Mouse (Mus musculus) myocyte (in vitro differentiated cells): Measurements from ENCODE around the gene Ly6g6d. TPM values are rescaled to one million over a fixed set of nuclear protein-coding genes. Genes with fewer than 3 reads are reported as not detected.

Experiments used
- H3K27me3 ChIP-seq: one replicate; pipeline ENCODE4 v1.6.1; 2011; ENCODE audit not compliant: control insufficient read depth, insufficient read depth, insufficient read length
- H3K36me3 ChIP-seq: one replicate; pipeline ENCODE4 v1.6.1; 2011; ENCODE audit not compliant: control insufficient read depth, insufficient read depth
- H3K4me2 ChIP-seq: one replicate; pipeline ENCODE4 v1.6.1; 2011; ENCODE audit warnings: low read depth, control low read depth
- H3K4me3 ChIP-seq: one replicate; pipeline ENCODE4 v1.5.1; 2011; ENCODE audit warnings: mild to moderate bottlenecking, control low read depth, moderate library complexity
- H3K79me2 ChIP-seq: one replicate; pipeline ENCODE4 v1.6.1; 2011; ENCODE audit not compliant: control insufficient read depth, insufficient read depth
- H3ac ChIP-seq: one replicate; pipeline ENCODE4 v1.6.1; 2011; ENCODE audit not compliant: control insufficient read depth, insufficient read length
- CEBPB ChIP-seq: IDR thresholded peaks from 2 replicates; pipeline ENCODE4 v1.6.1; 2011; ENCODE audit warnings: mild to moderate bottlenecking, moderate library complexity; ENCODE audit not compliant: poor library complexity, insufficient read depth, severe bottlenecking
- E2F4 ChIP-seq: IDR thresholded peaks from one replicate; pipeline ENCODE4 v1.6.1; 2011; ENCODE audit warnings: mild to moderate bottlenecking, control low read depth, moderate library complexity; ENCODE audit not compliant: insufficient read depth
- MAX ChIP-seq: IDR thresholded peaks from one replicate; pipeline ENCODE4 v1.6.1; 2011; ENCODE audit warnings: low read depth, mild to moderate bottlenecking, control low read depth
- MYOD1 ChIP-seq, 3 experiments: IDR thresholded peaks; one replicate each; pipeline ENCODE4 v1.6.1; 2011; ENCODE audit warnings: control low read depth in 2 of 3, low read depth in 2 of 3, mild to moderate bottlenecking in 2 of 3, moderate library complexity in 1 of 3; ENCODE audit not compliant: insufficient read length in 2 of 3, control insufficient read depth in 1 of 3
- MYOG ChIP-seq, 3 experiments: IDR thresholded peaks; one replicate each; pipeline ENCODE4 v1.6.1; 2011; ENCODE audit warnings: control low read depth in 2 of 3, low read depth in 2 of 3, mild to moderate bottlenecking in 2 of 3; ENCODE audit not compliant: insufficient read length in 2 of 3, control insufficient read depth in 1 of 3, insufficient read depth in 1 of 3
- POLR2A ChIP-seq: IDR thresholded peaks from one replicate; pipeline ENCODE4 v1.6.1; 2011; ENCODE audit warnings: low read depth, mild to moderate bottlenecking, control low read depth, moderate library complexity; ENCODE audit not compliant: insufficient read length
- POLR2AphosphoS2 ChIP-seq: IDR thresholded peaks from one replicate; pipeline ENCODE4 v1.6.1; 2011; ENCODE audit warnings: low read depth, control low read depth; ENCODE audit not compliant: insufficient read length
- REST ChIP-seq: IDR thresholded peaks from one replicate; pipeline ENCODE4 v1.6.1; 2011; ENCODE audit warnings: mild to moderate bottlenecking, control low read depth, moderate library complexity; ENCODE audit not compliant: insufficient read depth, insufficient read length
- SRF ChIP-seq: IDR thresholded peaks from one replicate; pipeline ENCODE4 v1.6.1; 2011; ENCODE audit warnings: low read depth; ENCODE audit not compliant: control insufficient read depth, insufficient read length
- TCF12 ChIP-seq: IDR thresholded peaks from one replicate; pipeline ENCODE4 v1.6.1; 2011; ENCODE audit warnings: mild to moderate bottlenecking, control low read depth; ENCODE audit not compliant: poor library complexity, insufficient read depth, severe bottlenecking
- TCF3 ChIP-seq: IDR thresholded peaks from one replicate; pipeline ENCODE4 v1.6.1; 2011; ENCODE audit warnings: low read depth, control low read depth; ENCODE audit not compliant: insufficient read length
- USF1 ChIP-seq: IDR thresholded peaks from one replicate; pipeline ENCODE4 v1.6.1; 2011; ENCODE audit warnings: low read depth, mild to moderate bottlenecking, control low read depth, moderate library complexity
- polyA plus RNA-seq: library from polyadenylated mRNA; unstranded; fragments of >200 nt; fragmentation: generic; extraction: Trizol; gene quantifications from one replicate; pipeline ENCODE4 v1.2.1, GENCODE M21; 2012; ENCODE audit warnings: missing spikeins

The Ly6g6d gene
- polyA plus RNA-seq, 1 experiment, result not detected

GRCm38 (mm10) chr17:35060737-35061297 is 17.0 kb downstream of the Ly6g6d start:
- H3ac ChIP-seq, result no peak overlapping the region
- H3K4me2 ChIP-seq, result no peak overlapping the region
- H3K36me3 ChIP-seq, result peaks cover 16% of the 10 kb centered on the region
- TF ChIP-seq MAX (no peak), E2F4 (no peak), USF1 (no peak), MYOD1 (IDR thresholded peaks at IDR 0.05; ENCODE audit: control insufficient read depth in 1 of 3, insufficient read length in 2 of 3, low read depth in 2 of 3) (no peak)
- no peak overlapping the region for H3K4me3 ChIP-seq
- no peaks in the 10 kb centered on the region for H3K27me3 ChIP-seq
- H3K79me2 ChIP-seq, result peaks cover 6% of the 10 kb centered on the region

- Histone ChIP-seq H3K4me2 (peak overlapping the region; percentile 72), H3ac (no peak overlapping the region)
- TF ChIP-seq MAX, result no peak
- TF ChIP-seq TCF3, result no peak
- no peak for TF ChIP-seq SRF
- TF ChIP-seq POLR2A, result no peak
- no peak for TF ChIP-seq REST
- TF ChIP-seq POLR2AphosphoS2, result no peak
- TF ChIP-seq E2F4, result no peak
- TF ChIP-seq USF1, result no peak
- TF ChIP-seq MYOD1 (IDR thresholded peaks at IDR 0.05; ENCODE audit: control insufficient read depth in 1 of 3, insufficient read length in 2 of 3, low read depth in 2 of 3), result no peak
- TF ChIP-seq CEBPB, result no peak
- no peak for TF ChIP-seq MYOG (IDR thresholded peaks at IDR 0.05; ENCODE audit: control insufficient read depth in 1 of 3, insufficient read depth in 1 of 3, insufficient read length in 2 of 3, low read depth in 2 of 3)
- no peak for TF ChIP-seq TCF12
Measured at GRCm38 (mm10) chr17:35060071-35060470, 17.8 kb downstream of the Ly6g6d start.

GRCm38 (mm10) chr17:35058911-35059892 is 18.7 kb downstream of the Ly6g6d start, which contains the start of gene Ddah2:
Ddah2 (plus strand) TSS chr17:35059035.
- Histone ChIP-seq H3K79me2 (peaks cover 11% of the 10 kb centered on the region), H3K4me2 (peak within 1 kb of the TSS; percentile 72), H3ac (peak within 1 kb of the TSS; percentile 11), H3K27me3 (no peaks in the 10 kb centered on the region), H3K36me3 (peaks cover 27% of the 10 kb centered on the region), H3K4me3 (peak within 1 kb of the TSS; percentile 65)
- TF ChIP-seq MYOG (IDR thresholded peaks at IDR 0.05; ENCODE audit: control insufficient read depth in 1 of 3, insufficient read depth in 1 of 3, insufficient read length in 2 of 3, low read depth in 2 of 3) (peak in 2 of 3 experiments; percentile 74 to 87), MYOD1 (IDR thresholded peaks at IDR 0.05; ENCODE audit: control insufficient read depth in 1 of 3, insufficient read length in 2 of 3, low read depth in 2 of 3) (peak in 2 of 3 experiments; percentile 71 to 86), USF1 (no peak), SRF (no peak), TCF3 (no peak), TCF12 (no peak), POLR2A (peak; percentile 82), REST (no peak), CEBPB (no peak), POLR2AphosphoS2 (peak; percentile 99), E2F4 (no peak), MAX (no peak)

More at GRCm38 (mm10) chr17:35060071-35060470, 17.8 kb downstream of the Ly6g6d start:
- Histone ChIP-seq H3K27me3 (no peaks in the 10 kb centered on the region), H3K79me2 (peaks cover 7% of the 10 kb centered on the region), H3K36me3 (peaks cover 21% of the 10 kb centered on the region), H3K4me3 (peak overlapping the region; percentile 65)

- H3K4me2 ChIP-seq, result peak overlapping the region; percentile 72
- H3ac ChIP-seq, result no peak overlapping the region
- TF ChIP-seq SRF (no peak), MYOD1 (IDR thresholded peaks at IDR 0.05; ENCODE audit: control insufficient read depth in 1 of 3, insufficient read length in 2 of 3, low read depth in 2 of 3) (no peak), POLR2AphosphoS2 (no peak), MYOG (IDR thresholded peaks at IDR 0.05; ENCODE audit: control insufficient read depth in 1 of 3, insufficient read depth in 1 of 3, insufficient read length in 2 of 3, low read depth in 2 of 3) (no peak), CEBPB (no peak)
- H3K36me3 ChIP-seq, result peaks cover 35% of the 10 kb centered on the region
- no peaks in the 10 kb centered on the region for H3K27me3 ChIP-seq
- peak overlapping the region; percentile 65 for H3K4me3 ChIP-seq
- H3K79me2 ChIP-seq, result peaks cover 19% of the 10 kb centered on the region
Measured at GRCm38 (mm10) chr17:35058316-35058715, 19.5 kb downstream of the Ly6g6d start.
